Mouse (Mus musculus): ENCODE results near the gene Efna5. TPM values are rescaled to one million over a fixed set of nuclear protein-coding genes. Genes with fewer than 3 reads are reported as not detected.

The Efna5 gene
- total RNA-seq, 2 experiments from 2014 or later = 24.5 to 30.3 TPM

DNA sequence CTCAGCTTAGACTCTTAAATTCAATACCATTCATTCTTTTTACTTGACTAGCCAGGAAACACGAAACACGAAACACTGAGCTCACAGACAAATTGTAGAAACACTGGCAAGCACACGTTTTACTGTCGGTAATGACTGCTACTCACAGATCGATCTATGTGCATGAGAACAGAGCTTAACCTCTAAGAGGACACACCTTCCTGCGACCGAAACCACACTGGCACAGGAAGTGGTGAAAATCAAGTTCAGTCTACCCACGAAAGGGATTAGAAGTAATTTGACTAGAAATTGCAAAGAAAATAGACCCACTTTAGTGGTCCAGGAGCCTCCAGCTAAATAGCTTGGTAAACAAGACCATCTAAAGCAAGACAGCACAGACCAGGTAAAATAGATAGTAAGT lies 23.8 kb downstream of the Efna5 start:
- DNase-seq = no peak

DNA sequence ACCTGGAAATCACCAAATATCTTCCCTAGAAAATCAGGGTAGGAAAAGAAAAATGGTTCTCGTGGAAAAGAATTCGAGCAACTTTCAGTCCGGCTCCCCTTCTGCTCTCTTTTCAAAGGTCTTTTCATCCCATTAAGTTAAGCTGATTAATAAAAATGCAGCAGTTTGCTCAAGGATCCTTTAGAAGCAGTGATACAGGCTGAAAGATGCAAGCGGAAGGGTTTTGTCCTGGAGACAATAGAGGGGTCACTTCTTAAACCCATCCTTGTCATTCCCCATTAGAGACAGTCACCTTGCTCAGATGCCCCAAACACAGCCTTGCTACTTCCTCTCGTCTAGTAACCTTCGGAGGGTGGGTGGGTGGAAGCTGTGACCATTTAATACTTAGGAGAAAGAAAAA lies 27.4 kb downstream of the Efna5 start:
- DNase-seq = no peak

DNA sequence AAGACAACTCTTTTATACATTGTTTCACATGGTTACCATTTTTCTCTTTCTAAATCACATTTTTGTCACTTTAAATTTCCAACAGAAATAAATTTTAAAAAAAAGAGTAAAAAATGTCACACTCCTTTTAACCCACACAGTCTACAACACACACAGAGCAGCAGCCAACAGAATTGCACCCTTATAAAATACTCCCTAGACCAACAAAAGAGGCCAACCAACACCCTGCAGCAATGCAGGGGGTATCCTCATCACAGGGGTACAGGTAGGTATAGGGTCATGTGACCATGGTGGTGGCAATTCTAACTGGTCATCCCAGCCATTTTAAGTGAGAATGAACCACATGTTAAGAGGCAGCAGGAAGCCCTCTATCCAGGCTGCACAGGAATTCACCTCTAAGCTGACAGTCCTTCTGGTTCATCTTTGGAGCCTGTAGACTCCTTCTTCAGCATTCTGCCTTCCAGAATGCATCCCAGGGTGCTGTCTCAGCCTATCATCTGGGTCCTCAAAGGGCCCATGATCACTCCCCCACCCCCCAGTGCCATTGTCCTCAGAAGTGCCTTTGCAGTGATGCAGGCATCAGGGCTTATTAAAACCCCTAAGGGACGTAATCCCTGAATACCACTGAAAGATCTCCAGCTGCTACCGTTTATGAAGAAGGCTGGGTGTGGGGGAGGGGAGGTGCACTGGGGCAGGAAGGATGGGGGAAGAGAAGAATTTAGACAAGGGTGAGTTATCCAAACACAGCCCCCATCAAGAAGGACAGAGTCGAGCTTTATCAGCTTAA lies 28.1 kb downstream of the Efna5 start:
- DNase-seq = no peak

DNA sequence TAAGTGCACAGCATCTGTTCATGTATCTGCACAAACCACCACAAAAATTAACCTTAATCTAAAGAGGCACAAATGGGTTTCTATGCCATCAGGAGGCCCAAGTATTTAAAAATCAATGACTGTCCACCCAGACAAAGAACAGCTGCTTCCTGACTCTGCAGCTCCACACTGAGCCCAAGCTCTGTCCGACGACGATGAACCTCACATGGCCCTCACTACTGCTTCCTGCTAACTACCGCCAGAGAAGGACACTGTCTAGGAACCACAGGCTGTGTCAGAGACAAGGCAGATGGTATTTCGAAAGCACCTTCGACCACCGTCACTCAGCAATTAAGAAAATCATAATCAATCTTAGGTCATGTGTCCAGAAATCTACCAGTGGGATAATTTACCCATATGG lies 29.8 kb downstream of the Efna5 start:
- DNase-seq = no peak

DNA sequence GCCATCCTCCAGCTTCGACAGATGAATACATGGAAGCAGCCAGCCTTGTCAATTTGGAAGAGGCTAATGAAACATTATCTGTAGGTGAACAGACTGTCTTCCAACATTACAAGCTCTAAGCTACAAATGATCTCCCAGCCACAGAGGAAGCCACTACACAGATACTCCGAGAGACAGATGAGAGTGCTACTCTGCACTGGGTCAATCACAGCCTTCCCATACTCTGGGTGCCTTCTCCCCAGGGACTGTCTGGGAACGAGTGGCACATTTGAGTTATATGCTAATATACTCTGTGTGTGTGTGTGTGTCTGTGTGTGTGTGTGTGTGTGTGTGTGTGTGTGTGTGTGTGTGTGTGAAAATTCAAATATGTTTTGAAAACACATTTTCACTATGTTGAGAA lies 30.5 kb downstream of the Efna5 start:
- no peak for DNase-seq

DNA sequence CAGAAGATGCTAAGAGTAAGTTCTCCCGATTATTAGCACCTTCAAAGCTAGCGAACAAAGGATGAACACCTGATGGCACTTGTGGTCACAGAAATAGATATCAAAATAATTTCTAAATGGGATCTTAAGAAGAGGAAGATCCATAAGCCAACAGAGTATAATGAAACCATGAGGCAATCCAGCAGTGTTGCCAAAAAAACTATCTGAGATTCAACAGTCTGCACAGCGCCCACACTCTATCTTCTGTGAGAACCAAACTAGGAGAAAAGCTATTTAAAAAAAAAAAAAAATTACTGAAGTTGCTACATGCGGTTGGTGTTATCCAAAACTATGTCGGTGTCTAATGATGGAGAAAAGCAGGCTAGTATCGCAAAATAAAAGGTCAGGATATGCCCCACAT lies 31.4 kb downstream of the Efna5 start:
- no peak for DNase-seq

DNA sequence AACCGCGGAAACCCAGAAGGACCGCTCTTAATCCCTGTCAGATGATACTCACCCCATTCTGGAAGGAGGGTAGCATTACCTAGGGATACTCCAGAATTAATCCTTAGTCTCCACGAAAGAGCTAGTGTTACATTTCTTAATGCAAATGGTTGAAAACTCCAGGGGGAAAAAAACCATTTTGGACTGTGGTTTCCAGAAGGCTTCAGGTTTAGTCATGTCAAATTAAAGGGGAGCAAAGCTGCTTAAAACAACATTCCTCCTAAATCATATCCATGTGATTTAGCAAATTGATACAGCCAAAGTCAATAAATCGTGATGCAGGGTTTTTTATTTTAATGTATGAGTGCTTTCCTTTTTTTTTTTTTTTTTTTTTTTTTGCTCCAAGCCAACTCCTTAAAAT lies 35.5 kb downstream of the Efna5 start:
- no peak for DNase-seq

DNA sequence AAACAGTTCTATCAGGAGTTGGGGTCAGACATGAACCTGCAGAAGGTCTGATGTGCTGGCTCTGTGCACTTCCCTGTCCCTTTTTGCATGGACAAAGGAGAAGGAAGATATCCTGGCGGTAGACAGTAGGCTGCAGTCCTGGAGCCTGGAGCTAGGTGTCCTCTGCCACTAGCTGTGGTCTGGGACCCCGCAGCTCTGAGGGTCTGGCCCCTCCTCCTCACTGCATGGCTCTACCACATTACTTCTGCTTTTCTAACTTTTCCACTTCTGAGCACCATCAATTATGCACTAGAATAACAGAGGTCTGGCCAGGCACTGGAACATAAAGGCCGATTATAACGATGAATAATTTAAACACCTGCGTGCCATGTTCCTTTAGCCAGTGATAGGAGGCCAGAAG lies 36.8 kb downstream of the Efna5 start:
- DNase-seq = no peak

DNA sequence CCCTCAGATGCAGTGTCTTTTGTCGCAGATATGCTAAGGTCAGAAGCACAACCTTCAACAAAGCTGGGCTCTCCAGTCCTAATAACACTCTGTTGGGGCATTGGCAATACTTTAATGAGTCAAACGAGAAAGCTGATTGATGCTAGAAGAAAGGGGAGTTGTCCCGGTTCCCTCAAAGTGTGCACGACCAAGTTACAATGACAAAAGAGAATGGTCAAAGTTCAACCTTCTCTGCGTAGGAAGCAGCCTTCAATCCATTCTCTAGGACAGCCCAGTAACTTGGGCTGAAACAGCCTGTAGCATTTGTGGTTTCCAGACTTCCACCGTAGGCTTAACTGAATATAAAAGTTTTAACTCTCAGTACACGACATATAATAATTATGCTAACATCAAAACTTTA lies 43.8 kb downstream of the Efna5 start:
- DNase-seq = no peak

DNA sequence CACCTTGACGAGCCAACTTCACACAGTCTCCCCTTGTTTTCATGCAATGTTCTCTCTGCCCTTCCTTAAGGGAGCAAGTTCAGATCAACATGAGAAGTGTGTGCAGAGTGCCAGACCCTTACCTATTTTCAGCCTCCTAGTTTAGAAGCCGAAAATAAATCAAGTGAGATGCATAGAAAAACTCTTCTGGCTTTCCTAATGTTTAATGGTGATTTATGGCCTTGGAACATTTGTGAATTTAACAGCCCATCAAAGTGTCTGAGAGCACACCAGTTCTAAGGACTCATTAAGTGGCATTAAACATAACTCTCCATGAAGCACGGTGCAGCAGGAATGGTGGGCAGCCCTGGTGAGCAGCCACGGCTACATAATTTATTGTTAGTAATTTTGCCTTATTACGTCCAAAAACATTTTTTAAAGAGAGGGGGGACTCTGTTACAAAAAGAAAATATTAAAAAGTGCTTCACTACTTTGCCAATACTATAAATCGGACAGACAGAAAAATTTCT lies 44.5 kb downstream of the Efna5 start:
- DNase-seq = no peak

DNA sequence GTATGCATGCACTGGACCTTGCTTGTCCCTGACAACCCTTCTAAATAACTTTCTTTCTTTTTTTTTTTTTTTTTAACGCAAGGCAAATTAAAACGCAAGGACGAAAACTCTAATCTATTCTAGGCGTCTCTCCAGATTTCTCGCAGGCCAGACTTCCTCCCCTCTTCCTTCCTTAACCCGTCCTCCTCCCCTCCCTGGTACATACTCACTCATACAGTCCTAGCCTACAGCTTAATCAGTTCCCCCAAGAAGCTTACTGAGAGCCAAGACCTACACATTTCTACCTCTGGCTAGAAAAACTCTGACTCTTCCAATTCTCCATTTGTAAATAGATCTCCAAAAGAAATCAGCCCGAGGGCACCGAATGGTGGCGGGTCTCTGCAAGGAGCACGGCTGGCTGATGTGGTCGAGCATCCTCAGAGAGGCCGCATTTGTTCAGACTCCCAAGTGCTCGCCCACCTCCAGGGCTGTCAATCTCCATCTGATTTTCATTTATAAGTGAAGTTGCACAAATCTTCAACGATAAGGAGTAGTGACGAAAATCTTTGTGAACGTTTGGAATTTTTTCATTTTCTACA lies 48.5 kb downstream of the Efna5 start:
- no peak for DNase-seq

DNA sequence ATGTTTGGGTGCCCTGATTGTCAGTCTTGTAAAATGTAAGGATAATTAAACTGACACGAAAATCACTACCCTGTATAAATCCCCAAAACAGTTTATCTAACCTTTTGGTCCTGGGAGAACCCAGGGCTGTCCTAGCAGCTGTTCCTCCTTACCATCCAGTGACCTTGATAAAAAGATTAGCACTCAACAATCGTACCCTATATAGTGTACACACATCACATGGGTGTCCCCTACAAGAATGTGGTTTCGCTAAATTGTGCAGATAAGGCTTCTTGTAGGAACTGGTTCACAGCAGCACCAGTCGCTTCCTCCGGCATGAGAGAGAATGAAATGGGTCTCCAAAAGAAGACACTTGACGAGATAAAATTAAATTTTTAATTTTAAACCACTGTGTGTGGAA lies 53.6 kb downstream of the Efna5 start:
- no peak for DNase-seq

DNA sequence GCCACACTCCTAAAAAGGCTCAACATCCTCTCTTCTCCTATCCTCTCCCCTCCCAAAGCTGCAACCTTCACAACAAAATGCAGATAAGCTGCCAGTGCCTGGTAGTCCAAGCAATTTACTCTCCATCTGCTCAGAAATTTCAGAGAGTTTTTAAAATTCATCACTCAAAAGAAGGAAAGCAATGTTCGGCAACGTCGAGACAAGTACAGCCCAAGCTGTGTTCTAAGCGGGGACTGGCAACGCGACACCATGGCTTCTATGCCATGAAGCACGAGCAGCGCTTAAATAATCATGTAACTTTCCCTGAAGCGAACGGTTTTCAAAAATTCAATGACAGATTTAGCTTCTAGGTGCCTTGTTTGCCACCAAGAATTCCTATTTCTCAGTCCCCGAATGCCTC lies 59.9 kb downstream of the Efna5 start:
- DNase-seq = no peak

DNA sequence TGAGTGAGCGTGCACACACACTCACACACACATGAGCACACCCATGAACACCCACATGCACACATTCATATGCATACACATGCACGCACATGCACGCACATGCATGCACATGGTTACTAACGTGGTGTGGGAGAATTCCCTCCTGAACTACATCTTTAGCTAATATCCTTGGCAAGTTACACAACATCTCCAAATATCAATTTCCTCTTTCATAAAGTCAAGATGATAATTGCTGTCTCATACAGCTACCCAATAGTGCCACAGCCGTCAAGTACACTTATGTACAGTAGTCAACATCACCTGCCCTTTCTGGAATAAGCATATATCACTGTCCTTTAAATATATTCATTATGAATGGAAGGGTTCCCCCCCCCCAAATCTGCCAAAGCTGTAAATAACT lies 61.2 kb downstream of the Efna5 start:
- no peak for DNase-seq

DNA sequence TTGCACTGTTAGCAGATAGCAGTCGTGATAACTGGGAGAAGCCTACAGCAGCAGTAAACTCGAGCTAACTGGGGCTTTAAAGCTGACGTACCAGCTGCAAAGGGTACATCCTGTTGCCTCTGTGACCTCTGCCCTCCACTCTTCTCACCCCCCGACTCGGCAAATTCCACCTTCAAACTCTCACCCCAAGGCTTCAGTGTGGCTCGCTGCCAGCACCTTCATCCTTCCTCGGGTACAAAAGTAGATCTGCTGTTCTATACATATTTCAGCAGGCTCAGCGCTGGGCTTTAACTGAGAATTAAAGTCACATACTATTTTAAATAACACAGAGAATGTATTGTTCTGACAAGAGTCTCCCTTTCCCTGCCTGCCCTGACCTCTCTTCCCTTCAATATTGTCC lies 62.3 kb downstream of the Efna5 start:
- no peak for DNase-seq

DNA sequence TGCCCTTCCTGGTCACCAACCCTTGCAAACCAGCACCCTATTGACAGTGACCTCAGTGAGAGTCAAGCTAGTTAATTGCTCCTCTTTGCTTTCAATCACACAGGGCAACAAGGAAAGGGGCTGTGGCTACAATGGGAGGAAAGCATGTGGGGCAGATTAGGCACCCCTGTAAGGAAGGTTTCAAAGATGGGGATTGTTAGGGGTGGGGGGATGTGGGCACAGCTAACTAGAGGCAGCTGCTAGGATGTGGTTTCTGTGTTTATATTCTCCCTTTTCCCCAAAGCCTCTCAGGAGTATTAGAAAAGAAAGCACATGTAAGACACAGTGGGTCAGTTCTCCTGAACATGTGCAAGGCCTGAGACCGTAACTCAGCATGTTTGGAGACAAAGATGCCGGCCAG lies 62.8 kb downstream of the Efna5 start:
- DNase-seq = no peak

DNA sequence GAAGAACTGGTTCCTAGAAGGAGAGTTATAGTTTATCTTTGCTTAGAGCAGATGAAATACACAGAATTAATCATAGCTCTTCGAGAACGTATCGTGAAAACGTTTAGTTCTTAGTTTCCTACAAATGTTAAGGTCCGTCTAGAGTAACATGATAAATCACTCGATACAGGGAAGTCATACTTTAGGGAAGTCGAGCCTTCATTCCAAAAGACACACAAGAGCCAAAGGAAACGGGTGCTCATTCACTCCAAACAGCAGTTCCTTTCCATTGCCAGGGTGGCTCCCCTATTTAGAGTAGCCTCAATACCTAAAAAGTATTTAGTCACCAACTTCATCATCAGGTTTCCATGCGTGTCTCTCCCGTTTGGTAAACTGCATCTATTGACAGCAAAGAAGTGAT lies 64.2 kb downstream of the Efna5 start:
- DNase-seq = no peak

DNA sequence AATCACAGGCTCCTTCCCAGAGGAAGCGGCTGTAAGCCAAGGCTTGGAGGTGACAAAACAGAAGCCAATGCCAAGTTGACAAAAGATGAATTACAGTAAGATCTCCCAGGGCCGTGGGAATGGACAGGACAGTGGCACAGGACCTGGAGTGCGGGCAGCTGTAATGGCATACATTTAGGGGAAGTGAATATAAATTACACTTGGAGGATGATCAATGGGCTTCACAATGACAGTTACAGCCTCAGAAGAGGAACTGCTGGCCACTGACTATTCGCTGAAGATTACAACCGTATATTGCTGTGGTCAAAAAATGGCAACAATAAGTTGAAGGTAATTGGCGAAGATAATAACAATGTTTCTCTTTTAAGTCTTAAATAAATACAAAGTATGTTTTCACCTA lies 67.7 kb downstream of the Efna5 start:
- peak; percentile 21 for DNase-seq

DNA sequence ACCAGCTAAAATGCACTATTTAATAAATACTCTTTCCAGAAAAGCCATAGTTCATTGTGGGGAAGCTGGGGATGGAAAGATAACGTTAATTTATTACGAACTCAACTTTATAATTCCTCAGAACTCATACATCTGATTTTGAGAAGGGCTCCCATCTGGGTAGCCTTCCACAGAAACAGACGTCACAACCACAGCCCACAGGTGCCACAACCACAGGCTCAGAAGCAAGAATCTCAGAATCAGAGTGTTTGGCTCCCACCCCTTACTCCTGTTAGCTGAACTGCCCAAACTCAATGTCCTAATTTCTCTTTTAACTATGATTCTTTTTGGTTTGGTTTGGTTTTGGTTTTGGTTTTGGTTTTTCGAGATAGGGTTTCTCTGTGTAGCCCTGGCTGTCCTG lies 73.2 kb downstream of the Efna5 start:
- DNase-seq = no peak

DNA sequence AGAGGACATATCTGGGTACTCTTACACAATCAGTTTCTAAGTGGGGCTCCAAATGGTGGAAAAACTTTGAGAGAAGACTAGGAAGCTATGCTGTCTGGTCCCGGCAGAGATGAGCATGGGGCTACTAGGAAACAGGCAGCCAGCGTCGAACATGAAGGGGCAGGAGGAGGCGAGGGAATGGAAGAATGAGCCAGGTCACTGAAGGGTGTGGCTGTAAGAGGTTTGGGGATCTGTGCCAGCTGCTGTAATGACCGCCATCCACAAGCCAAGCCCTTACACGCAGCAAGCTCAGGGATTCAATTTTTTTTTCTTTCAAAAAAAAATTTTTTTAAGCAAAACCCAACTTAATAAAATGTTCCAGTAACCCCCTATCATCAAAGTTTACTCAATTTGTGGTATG lies 74.5 kb downstream of the Efna5 start:
- peak; percentile 17 for DNase-seq

DNA sequence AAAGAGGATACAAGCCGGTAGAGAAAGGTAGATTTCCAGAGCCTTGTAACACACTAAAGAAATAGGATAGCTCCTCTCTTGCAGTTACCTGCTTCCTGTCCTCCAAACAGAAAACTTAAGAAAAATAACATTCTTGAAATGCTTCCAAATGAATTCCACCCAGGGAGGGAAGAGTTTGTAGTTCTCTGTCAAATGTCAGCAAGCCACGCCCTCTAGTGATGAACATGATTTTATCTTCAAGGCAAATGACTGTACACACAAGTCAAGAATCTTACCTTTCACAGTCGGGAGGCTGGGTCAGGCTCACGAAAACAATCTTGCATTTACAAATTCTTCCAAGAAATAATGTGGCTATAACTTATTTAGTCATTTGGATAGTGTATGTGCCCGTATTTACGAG lies 78.4 kb downstream of the Efna5 start:
- peak; percentile 21 for DNase-seq

DNA sequence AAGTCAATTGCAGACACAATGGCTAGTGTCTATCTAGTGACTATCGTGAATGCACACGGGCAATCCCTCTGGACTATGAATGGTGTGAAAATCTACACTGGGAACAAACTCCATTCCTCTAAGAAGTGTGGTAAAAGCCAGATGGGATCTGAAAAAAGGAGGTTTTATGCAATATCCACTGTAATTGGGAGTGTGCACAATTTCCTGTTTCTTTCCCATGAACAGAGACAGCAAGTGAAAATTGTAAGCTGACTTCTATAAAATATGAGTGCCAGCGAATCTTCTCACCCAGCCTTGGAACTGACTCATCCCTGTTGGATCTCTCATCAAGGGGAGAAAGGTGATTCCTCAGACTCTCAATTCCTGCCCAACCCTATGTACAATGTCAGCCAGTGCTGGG lies 83.8 kb downstream of the Efna5 start:
- DNase-seq = no peak

DNA sequence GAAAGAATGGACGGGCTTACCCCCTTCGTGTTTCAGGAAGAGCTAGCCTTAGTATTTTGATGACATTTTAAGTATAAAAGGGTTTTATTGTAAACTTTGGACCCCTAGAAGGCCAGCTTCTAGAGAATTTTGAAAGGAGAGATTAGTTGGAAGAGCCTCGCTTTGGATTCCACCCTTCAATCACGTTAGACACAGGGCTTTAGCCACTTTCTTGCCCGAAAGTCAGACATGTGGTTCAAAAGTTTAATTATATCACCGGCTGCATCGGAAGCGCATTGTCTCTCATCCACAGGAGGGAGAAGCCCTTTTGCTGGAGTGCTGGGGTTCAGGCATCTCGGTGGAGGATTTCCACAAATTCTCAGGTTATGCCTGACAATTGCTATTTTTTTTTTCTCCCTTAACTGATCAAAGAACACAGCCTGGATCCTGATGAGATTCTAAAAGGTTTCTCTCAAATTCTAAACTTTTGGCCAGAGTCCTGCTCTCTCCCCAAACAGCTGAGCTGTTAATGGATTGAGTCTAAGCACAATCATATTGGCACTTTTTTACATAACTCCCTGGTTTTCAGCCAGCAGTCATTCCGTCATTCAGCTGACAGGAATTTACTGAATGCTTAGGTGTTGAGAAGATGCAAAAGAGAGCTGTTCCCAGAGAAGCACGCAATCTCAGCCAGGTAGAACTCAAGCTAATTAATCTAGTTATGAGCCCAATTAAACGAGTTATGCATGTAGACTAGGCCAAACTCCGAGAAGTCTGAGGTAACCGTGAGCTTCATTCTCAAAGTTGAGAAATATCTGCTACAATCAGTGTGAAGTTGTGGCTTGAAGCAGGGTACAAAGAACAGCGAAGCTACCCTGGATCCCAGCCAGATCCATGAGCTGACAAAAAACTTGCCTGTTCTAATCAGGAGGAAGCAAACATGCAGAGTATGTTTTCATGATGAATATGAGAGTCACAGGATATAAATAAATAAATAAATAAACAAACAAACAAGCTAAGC lies 91.5 kb downstream of the Efna5 start:
- no peak for DNase-seq

Data from adrenal gland, postnatal 10 days (tissue).